Mouse (Mus musculus): ENCODE data around the gene Pid1.

GRCm38 (mm10) chr1:84218605-84219004 is 145.4 kb downstream of the Pid1 start:
- no peak for TF ChIP-seq CTCF (IDR thresholded peaks at IDR 0.05)
- TF ChIP-seq EP300 (IDR thresholded peaks at IDR 0.05): no peak

Measured in lung, postnatal 0 days (tissue).